Mouse (Mus musculus) Muller cell, postnatal 12 days (primary cell): ENCODE results near the gene Cstad.

Experiments used
- DNase-seq: peaks from one replicate; pipeline ENCODE4 v3.0.0-alpha.2; 2015; ENCODE audit errors: inconsistent ontology term

Gene Cstad

DNA sequence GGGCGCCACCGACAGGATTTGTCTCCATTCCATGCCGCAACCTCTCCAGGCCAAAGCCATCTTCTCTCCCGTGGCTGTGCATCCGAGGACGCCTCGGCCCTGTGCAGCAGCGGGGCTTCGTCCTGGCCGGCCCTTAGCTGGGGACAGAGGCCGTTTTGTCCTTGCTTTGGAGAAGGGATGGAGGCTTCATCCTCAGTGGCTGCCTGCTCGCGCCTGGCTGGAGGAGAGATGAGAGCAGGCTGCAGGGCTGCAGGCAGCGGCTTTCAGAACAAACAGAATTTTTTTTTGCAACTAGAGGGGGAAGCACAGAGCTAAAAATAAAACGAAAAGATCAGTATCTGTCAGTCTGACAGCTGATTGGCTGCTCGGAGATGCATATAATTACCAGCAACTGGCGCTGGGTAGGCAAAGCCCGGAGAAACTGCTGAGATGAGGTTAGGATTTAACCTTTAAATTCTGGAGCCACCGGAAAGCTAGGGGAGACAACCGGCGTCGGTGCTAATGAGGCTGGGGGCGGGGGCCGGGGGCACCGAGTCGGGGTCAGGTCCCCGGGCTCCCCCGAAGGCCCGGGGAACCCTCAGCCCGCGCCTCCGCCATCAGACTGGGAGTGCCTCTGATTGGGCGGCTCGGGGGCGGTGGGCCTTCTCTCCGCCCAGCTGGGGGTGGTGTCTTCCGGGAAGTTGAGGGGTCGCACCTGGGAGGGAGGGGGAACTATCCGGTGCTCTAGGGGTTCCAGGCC is at the start of gene Cstad:
Cstad (plus strand) TSS at position 400 of the 739 bp plus-strand sequence.
- peak; percentile 75 for DNase-seq

DNA sequence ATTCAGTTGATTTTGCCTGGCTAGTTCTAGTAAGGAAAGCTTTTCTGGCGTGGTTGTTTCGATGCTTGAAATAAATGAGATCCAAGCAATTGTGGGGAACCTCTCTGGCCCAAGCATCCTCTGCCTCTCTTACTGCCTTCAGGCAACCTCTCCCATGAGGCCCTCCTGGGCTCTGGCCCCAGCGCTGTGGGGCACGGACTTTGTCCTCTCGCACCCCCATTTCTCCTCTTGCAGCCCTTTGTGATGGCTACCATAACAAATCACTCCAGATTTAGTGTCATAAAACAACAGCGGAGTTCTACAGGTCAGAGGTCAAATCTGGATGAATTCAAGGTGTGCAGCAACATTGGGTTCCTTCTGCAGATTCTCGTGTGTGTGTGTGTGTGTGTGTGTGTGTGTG is 49.1 kb upstream of the Cstad start:
- DNase-seq = no peak

DNA sequence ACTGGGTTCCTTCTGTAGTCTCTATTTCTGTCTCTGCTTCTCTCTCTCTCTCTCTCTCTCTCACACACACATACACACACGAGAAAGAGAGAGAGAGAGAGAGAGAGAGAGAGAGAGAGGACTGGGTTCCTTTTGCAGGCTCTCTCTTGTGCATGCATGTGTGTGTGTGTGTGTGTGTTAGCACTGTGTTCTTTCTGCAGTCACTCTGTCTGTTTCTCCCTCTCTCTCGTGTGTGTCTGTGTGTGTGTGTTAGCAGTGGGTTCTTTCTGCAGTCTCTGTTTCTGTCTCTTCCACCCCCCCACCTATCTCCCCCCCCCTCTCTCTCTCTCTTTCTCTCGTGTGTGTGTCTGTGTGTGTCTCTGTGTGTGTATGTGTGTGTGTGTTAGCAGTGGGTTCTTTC is 48.6 kb upstream of the Cstad start:
- DNase-seq = no peak

DNA sequence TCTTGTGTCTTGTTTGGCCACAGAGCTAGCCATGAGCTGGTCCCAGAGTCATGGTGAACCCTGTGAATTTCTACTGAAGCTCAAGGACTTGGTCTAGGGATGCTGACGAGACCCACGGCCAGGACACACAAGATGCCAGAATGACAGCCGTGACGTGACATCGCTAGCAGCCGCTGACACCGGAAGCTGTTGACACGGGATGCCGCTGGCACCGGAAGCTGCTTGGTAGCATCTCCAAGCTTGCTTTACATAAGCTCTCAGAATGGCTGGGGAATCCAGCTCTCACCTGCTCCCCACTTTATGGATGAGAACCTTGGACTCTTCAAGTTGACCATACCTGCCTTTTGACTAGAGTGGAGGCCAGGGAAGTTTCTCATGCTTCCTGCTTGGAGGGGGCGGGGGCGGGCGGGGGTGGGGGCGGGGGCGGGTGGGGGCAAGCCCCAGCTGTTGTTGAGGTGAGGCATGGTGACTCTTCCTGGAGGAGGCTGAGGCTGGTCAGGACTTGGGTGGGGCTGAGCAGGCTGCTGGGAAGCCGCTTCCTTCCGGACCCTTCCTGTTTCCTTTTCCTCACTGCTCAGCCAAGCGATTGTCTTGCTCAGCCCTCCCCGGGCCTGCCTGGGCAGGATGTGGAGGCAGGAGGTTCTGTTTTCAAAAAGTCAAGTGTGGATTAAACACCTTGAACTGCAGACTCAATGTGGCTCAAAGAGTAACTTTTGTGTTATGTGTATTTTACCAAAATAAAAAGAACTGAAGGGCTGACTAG is 47.2 kb upstream of the Cstad start:
- DNase-seq = no peak

DNA sequence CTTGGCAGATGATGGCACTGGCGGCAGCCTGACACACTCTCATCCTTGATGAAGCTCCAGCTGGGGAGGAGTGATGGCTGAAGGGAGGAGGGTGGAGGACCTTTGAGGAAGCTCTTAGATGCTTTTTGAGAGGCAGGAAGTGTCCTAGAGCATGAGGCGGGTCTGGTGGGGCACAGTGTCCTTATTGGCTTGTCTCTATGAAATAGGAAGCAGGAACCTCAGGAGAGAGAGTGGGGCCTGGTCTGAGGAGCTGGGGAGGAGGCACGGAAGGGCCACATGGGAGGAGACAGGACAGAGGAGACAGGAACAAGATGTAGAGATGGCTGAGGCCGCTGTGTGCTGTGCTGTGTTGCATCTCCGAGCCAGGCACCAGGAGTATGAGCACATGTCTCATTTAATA is 43.3 kb upstream of the Cstad start:
- DNase-seq = no peak

DNA sequence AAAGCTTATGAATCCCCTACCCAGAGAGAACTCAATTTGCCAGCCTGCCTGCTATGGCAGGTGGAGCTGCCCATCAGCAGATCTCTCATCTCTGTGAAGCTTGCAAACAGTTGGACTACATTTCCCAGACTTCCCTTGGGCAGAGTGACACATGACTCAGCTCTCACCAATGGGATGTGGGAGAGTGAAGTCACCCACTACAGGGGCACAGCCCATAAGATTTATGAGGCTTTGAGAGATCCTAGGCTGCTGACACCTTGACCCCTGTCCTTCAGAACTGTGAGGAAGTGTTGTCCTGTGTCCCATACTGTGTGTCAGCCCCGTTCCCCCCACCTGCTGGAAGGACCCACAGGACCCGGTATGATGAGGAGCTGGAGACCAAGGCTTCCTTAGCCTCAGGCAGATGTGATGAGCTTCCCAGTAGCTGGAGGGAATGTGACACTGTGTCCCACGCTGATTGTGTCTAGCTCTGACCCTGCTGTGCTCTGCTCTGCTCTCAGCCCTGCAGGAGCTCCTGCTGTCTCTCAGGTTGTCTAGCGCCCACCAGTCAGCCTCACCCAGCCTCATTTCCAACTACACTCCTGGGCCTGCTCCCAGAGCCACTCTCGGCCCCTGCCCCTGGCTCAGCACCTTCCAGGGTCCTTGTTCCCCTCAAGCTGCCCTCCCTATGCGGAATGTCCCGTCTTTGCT is 40.8 kb upstream of the Cstad start:
- DNase-seq = peak; percentile 45

DNA sequence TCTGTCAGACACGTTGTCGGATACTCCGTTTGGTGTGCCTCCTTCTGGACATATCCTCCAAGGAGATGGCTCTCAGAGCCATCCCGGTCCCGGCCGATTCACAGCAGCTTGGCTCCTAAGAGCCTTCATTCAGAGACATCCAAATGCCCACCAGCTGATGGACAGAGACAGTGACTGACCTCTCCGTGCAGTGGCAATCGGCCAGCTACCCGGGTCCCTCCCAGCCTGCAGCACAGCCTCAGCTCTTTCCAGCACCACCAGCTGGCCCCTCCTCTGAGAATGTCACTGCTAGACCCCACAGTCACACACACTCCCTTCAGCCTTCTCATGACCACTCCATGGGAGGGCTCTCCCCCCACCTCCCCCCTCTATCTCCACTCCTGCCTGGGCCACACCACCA is 39.6 kb upstream of the Cstad start:
- DNase-seq = no peak

DNA sequence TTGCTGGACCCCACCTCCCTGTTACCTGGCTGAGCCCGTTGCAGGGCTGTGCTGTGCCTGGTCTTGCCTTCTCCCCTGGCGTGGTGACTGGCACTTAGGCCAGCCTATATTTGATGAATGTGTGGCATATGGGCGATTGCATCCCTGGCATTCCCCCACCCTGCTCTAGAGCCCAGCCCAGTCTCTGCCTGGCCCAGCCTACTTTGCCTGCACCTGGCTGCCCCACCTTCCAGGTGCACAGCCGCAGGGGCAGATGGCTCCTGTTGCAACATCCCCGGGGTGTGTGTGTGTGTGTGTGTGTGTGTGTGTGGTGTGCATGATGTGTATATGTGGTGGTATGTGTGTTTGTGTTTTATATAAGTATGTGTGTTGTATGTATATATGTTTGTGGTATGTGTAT is 38.3 kb upstream of the Cstad start:
- no peak for DNase-seq

DNA sequence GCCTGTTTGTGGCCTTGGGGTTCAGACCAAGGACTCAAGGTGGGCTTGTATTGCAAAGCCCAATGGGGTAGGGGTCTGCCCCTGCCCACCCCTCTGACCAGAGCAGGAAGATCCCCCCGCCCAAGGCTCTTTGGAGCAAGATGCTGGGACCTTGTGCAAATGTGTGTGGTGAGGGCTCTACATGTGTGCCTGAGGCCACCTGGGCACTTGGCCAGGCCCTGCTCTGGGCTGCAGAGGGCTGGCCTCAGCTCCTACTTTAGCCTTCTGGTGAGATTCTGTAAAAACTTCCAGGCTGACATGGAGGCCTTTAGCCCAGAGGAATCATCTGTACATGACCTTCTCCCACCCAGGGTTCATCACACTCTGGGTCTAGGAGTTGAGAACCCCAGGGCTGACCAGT is 35.3 kb upstream of the Cstad start:
- no peak for DNase-seq

DNA sequence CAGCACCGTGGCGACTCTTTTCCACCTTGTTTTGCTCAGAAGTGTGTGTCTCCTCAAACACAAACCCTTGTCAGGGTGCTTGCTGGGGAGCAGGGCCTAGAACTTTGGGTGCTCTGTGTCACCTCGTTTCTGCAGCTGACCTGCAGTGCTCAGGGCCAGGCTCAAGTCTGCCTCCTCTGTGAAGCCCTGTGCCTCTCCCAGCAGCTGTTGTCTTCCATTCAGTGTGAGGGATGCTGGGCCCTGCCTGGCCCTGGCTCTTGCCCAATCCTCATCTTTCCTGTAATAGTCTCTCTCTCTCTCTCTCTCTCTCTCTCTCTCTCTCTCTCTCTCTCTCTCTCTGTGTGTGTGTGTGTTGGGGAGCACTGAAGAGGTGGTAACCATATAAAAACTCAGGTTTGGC is 32.3 kb upstream of the Cstad start:
- no peak for DNase-seq

DNA sequence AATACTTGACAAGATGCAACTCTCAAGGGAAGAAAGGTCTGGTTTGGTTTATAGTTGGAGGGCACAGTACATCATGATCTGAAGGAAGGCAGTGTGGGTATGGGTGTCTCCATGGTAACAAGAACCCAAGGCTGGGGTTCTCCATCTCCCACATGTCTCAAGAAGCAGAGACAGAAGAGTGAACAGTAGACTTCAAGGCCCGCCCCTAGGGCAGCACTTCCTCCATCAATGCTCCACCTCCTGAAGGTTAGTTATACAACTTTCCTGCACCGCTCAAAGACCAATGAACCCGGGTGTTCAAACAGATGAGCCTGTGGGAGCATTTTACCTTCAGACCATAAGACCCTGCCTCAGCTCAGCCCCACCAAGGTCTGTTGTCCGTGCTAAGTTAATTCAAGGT is 23.2 kb upstream of the Cstad start:
- no peak for DNase-seq

DNA sequence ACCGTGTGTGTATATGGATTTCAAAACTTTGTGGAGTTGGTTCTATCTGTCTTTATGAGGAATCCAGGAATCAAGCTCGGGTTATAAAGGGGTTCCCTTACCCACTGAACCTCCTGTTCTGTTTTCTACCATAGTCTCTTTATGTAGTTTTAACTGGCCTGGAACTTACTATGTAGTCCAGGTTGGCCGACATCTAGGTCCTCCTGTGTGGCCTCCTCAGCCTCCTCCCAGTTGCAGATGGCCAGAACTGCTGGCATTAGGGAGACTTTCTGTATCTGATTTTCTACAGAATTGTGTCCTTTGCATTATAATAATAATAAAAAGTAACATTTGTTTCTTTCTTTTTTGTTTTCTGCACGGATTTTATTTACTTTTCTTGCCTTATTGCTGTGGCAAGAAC is 21.3 kb upstream of the Cstad start:
- DNase-seq = no peak

DNA sequence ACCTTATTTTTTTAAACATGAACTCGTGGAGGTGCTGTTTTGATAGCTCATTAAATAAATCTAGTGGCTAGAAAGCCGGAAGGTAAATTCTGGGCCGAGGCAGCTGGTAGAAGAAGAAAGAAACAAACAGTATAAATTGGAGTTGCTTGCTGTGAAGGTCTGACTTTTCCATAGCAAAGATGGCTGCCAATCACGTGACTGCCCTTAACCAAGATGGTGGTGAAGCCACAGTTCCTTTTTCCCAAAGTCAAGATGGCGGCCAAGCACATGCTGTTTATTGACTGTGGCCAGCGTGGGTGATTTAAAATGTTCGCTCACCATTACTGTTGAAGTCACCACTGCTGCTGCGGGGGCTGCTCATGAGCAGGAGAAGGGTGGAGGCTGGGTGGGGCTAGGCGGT is 17.8 kb upstream of the Cstad start:
- DNase-seq = no peak

DNA sequence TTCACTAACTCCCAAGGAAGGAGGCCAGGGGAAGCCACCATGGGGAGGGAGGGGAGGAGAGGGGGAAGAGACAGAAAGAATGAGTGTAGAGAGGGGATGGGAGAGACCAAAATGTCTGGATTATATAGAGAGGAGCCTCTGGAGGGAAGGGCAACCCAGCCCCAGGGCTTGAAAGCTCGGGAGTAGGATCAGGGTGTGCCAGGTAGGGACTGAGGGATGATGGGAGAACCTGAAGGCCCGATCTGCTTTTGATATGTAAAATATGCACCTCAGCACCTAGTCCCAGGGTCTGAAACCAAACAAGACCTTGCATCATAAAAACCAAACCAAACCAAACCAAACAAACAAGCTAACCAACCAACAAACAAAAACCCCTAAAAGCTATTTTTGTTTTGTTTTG is 16.8 kb upstream of the Cstad start:
- no peak for DNase-seq

DNA sequence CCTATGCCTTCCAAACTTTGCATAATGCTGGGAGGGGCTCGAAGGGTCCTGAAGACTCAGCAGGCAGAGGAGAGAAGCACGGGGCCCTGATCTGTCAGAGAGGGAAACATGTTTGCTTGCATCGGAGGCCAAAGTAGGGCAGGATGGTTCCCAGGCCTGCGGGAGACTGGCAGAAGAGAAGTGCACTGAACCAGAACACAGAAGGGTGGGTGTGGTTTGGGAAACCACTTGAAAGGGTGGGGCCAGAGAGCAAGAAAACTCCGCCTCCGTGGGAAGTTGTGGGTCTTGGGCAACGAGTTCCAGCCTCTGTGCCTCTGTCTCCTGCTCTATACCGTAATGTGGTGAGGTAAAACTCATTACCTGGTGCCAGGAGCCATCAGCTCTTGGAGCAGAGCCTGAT is 7.7 kb upstream of the Cstad start:
- peak; percentile 69 for DNase-seq

DNA sequence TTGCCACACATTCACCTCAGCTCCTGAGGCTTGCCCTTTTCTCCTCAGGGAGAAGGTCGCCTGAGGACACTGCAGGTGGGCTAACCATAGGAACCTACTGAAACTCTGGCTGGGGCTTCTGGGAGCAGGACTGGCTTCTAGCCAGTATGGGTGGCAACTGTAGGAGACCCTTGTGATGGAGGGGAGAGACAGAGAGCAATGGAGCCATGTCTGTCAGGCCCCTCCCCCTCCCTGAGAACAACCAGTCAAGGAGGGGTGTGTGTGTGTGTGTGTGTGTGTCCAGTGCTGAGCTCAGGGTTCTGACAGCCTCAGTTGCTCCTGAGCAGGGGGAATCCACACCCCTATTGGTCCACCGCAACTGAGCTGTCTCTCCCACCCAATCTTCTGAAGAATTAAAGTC is 7.2 kb upstream of the Cstad start:
- DNase-seq = no peak

DNA sequence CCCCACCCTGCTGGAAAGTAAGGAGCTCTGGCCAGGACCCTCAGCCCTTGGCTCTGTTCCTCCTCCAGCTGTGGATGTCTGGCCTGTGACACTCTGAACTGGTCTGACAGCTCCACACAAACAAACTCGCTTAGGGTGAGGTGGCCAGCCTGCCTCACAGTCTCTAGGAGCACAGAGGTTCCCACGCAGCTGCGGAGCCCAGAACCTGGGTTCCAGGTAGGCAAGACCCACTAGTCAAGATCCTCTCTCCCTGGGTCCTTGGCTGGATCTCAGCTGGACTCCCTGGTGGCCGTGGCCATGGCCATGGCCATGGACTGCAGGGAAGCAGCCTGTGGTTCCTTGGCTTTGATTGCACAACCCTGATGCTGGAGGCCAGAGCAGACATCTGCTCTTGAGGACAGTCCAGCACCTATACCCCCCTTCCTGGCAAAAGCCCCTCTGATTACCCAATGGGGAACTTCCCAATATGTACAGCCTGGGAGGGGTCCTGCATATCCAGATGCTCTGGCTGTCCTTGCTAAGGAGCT is 5.8 kb upstream of the Cstad start:
- DNase-seq = no peak

DNA sequence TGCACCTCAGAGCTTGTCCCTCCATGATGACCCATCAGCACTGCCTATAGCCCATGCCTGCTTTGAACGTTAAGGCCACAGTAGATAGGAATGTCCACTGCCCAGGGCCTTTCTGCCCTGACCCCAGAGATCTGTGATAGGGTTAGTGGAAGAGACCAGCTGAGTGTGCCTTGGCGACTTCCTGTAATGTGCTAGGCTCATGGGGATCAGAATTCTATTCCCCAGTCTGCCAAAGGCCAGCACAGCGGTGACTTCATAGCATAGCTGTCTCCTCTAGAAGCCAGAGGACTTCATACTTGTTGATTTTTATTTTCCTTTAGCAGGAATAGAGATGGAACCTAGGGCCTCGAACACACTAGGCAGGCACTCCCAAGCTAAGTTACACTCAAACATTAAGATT is 5.1 kb upstream of the Cstad start:
- DNase-seq = no peak

DNA sequence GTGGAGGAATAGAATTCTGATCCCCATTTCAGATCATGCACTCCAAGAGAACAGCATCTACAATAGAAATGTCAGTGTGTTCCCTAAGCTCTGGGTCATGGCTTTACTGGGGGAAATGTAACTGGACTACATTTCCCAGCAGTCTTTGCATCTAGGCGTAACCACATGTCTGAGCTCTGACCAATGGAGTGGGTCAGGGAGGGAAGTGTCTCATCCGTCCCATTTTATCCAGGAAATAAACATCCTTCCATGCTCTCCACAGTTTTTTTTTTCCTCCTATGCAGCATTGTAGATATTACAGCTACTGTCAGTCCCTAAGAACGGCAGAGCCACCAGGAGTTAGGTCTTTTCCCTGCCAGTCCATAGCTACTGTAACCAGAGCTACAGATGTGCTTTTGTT is 3.9 kb upstream of the Cstad start:
- peak; percentile 49 for DNase-seq

DNA sequence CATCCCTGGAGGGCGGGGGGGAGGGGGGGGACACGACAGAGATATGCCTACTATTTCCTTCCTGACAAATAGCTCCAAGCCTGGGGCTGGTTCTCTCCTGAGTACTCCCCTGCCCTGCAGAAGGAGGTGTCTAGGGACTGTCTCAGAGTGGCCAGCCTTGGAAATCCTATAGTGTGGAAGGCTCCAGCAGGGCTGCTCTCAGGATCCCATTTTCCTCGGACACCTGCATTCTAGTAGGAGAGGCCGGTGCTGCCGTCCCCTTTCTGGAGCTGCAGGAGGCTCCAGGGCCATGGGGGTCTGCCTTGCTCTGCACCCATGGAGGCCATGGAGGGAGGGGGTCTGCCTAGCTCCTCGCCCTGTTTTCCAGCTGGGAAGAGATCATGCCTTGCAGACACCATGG is 2.4 kb upstream of the Cstad start:
- no peak for DNase-seq

DNA sequence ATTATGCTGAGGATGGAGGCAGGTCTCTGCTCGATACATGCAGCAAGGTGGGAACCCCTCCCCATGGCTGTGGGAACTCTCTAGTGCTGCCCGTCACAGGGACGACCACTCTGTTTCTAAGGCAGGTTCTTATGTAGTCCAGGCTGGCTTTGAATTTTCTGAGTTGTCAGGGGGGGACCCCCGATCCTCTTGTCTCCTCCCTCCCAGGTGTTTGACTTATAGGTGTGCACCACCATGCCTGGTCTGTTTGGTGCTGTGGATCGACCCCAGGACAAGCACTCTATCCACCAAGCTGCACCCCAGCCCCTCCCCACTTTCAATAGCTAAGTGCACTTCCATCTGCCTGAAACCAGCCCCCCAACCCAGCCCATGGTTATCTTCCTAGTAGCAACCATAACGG is 1.9 kb upstream of the Cstad start:
- no peak for DNase-seq

DNA sequence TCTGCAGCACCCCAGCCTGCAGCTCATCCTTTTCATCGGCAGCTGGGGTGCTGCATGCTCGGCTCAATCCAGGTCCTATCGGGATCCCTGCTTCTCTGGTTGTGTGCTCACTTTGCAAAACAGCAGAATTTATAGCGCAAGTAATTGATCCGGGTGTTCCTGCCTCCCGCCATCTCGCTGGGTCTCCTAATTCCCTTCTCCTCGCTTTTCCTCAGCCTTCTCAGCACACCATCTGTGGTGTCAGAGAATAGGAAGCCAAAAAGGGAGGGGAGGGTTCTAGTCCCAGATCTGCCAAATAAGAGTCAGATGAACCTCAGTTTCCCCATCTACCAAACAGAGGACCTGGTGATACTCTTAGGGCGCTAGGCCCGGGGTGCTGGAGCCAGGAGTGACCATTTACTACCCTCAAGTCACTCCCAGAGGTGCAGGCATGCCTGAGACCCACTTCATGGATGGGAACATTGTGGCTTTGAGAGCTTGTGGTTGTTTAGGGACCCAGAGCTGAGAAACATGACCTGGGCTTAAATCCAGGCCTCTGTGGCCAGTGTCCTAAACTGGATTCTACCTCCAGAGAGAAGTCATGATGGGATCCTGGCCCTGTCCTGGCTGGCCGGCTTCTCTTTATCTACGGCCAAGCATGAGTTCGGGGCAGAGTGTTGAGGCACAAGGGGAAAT is 1.1 kb upstream of the Cstad start:
- DNase-seq = no peak
